Mouse (Mus musculus) left cerebral cortex, adult 2 months (tissue): Measurements from ENCODE around the gene Shisa8. TPM values are rescaled to one million over a fixed set of nuclear protein-coding genes. Genes with fewer than 3 reads are reported as not detected.
"Not testable (repeated sequence)": the region's sequence is repeated elsewhere in the genome, so short reads cannot be mapped to it uniquely, and the experiment has no call there.

Experiments used
- DNase-seq, 2 experiments: peaks; one replicate each; pipeline ENCODE4 v3.0.0; 2021 to 2022; ENCODE audit warnings: low spot score in 2 of 2, mixed read lengths in 1 of 2; ENCODE audit errors: extremely low spot score in 1 of 2
- H3K27ac ChIP-seq: fragments of 200-600 bp; 2 replicates; pipeline ENCODE4 v1.8.1; 2022
- H3K4me3 ChIP-seq: fragments of 200-600 bp; 2 replicates; pipeline ENCODE4 v1.8.1; 2022
- CTCF ChIP-seq: fragments of 200-600 bp; IDR thresholded peaks from 2 replicates; pipeline ENCODE4 v1.8.1; 2022; ENCODE audit warnings: antibody characterized with exemption, mild to moderate bottlenecking, moderate library complexity
- intact Hi-C: fragments of 180-260 bp; cut with DNase I; formaldehyde crosslinking; loops from one replicate; pipeline ENCODE4 v1.15.1; 2025
- long read RNA-seq, 2 experiments: library from polyadenylated mRNA; stranded (forward); transcript quantifications; one replicate each; pipeline ENCODE4 v2.0.0; 2021; ENCODE audit warnings: borderline mapping rate in 2 of 2
- total RNA-seq, 2 experiments: library from RNA; stranded (reverse); gene quantifications; 2 replicates each; pipeline ENCODE4 v1.2.3; 2021

Gene Shisa8
- total RNA-seq = 1 to 10 TPM; 2.1 to 2.7 TPM
- long read RNA-seq, experiment 1, transcript Shisa8-201 (4 exons, 2,588 nt) = major isoform, 6 of 7 reads
- long read RNA-seq, experiment 1, partial matches to known transcripts = 1 of 7 reads
- long read RNA-seq, experiment 1, other reads (novel, unspliced or antisense) = 0 of 7 reads
- long read RNA-seq, experiment 2, transcript Shisa8-201 (4 exons, 2,588 nt) = major isoform, 5 of 6 reads
- long read RNA-seq, experiment 2, partial matches to known transcripts = 1 of 6 reads
- long read RNA-seq, experiment 2, other reads (novel, unspliced or antisense) = 0 of 6 reads

GRCm38 (mm10) chr15:82212752-82213063 lies at the start of gene Shisa8:
Gene Shisa8, minus strand, starts transcription at chr15:82212815.
- no peak for TF ChIP-seq CTCF
- no peak within 1 kb of the TSS for H3K27ac ChIP-seq
- peak within 1 kb of the TSS; percentile 38 for H3K4me3 ChIP-seq
- intact Hi-C loops = no loop called here
- no peak for DNase-seq

- peak; percentile 61 to 74 for DNase-seq
- TF ChIP-seq CTCF = peak; percentile 97
- Histone ChIP-seq H3K4me3 (no peak overlapping the region), H3K27ac (no peak overlapping the region)
- intact Hi-C loops = no loop called here
Observed at GRCm38 (mm10) chr15:82259510-82259909, 46.9 kb upstream of the Shisa8 start.

DNA sequence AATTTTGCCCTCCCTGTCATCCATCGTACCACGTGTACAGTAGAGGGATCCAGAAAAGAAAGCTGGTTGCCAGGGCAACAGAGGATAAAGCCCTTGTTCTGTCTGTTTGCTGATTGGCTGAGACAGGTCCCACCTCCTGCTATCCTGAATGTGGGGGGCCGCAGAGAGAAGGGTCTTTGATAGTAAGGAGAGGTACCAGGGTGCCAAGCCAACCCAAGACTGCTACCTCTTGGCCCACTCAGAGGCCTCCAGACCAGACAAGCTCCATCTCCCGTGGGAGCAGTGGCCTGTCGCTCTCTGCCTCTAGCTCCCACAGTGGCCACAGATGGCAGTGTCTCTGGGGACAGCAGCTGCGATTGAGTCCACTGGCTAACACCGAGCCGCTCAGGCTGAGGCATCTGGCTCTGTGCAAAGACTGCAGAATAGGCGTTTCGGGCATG lies 43.3 kb upstream of the Shisa8 start:
- intact Hi-C loops = no loop called here
- peak; percentile 72 to 83 for DNase-seq
- H3K27ac ChIP-seq = peak overlapping the region; percentile 98
- peak; percentile 50 for TF ChIP-seq CTCF
- peak overlapping the region; percentile 56 for H3K4me3 ChIP-seq

DNA sequence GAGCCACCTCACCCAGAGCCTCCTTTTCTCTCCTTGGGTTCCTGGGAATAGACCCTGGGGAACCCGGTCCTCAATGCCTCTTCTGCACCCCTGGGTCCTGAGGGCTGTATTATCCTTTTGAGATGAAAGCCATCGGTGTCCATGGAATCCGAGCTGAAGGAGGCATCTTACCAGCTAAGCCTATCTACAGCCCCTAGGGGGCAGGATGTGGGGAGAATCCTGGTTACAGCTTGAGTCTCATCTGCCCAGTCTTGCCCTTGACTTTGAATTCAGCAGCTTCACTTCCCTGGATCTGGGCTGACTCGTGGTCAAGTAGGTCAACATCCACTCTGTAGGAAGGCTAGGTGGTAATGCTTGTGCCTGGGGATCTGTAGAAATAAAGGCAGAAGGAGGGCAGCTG lies 42.6 kb upstream of the Shisa8 start:
- intact Hi-C loops = no loop called here
- Histone ChIP-seq H3K27ac (peak overlapping the region; percentile 98), H3K4me3 (peak overlapping the region; percentile 56)
- peak; percentile 63 for TF ChIP-seq CTCF
- no peak for DNase-seq

GRCm38 (mm10) chr15:82252097-82252496 lies 39.5 kb upstream of the Shisa8 start, which contains the start of gene 1500009C09Rik:
Gene 1500009C09Rik, plus strand, starts transcription at chr15:82252397.
- Histone ChIP-seq H3K4me3 (no peak within 1 kb of the TSS), H3K27ac (no peak within 1 kb of the TSS)
- no peak for DNase-seq
- no peak for TF ChIP-seq CTCF
- intact Hi-C loops = no loop called here

- TF ChIP-seq CTCF = peak; percentile 33
- Histone ChIP-seq H3K4me3 (no peak overlapping the region), H3K27ac (no peak overlapping the region)
- no peak for DNase-seq
- intact Hi-C loops = no loop called here
Observed at GRCm38 (mm10) chr15:82251579-82251978, 39.0 kb upstream of the Shisa8 start.

DNA sequence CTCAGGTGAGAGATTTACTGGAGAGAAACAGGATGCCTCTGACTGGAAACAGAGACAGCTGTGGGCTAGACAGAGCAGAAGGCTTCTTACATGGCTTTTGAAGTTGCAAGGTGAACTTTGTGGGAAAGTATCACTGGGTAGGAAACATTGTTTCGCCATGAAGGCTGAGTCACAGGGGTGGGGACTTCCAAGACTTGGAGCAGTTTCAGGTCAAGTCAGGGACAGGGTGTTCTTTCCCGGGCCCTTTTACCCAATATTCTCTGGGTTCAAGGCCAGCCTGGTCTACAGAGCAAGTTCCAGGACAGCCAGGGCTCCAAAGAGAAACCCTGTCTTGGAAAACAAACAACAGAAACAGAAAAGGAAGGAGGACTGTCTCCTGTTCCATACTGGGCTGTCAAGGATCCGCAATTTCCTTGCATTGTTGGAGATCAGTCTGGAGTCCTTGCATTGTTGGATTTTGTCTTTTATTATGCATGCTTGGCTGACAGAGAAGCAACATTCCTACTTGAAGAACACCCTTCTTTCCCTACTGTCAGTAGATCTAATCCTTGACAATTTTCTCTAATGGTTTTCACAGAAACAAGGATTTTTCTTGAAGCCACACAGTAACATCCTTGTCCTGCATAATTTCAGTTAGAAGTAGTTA lies 34.6 kb upstream of the Shisa8 start:
- H3K27ac ChIP-seq = no peak overlapping the region
- intact Hi-C loops = no loop called here
- no peak overlapping the region for H3K4me3 ChIP-seq
- TF ChIP-seq CTCF = no peak
- no peak for DNase-seq

DNA sequence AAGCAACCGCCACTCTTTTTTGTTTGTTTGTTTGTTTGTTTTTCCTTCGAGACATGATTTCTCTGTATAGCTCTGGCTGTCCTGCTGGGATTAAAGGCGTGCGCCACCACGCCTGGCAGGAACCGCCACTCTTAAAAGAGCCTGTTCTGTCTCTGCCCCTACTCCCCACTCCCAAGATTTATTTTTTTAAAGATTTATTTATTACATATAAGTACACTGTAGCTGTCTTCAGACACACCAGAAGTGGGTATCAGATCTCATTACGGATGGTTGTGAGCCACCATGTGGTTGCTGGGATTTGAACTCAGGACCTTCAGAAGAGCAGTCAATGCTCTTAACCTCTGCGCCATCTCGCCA lies 32.2 kb upstream of the Shisa8 start:
- H3K27ac ChIP-seq, intact Hi-C loops, DNase-seq: not testable (repeated sequence)
- H3K4me3 ChIP-seq = peak overlapping the region; percentile 92

DNA sequence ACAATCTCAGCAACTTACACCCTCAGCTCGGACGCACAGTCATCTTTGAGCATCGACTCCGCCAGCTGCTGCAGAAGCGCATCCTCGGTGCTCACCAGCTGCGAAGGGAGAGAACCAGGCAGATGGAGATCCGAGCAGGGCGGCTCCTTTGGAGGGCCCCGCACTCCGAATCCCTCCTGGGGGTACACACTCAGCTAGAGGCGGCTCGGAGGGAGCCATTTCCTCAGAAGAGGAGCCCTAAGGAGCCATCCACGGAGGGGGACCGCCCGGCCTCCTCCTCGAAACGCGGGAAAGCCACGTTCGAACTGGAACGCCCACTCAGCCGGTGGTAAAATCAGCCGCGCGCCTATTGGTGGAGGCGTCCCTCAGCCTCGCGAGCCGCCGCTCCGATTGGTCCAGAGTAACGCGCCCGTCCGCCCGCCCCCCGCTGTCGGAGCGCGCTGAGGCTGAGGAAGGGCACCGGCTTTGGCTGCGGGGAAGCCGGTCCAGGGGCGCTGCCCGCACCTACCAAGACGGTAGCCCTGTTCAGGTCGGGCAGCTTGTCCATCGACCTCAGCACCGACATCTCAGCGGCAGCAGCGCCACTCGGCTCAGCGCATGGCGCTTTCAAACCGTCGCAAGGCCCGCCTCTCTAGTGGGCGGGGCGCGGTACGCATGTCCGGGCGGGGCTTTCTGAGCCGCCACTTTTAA lies 31.6 kb upstream of the Shisa8 start, which contains the start of gene Cenpm:
TSS of gene Cenpm (minus strand) at position 634 of the 690 bp plus-strand sequence.
- TF ChIP-seq CTCF = no peak; the same call in 1 of the 2 replicates
- H3K27ac ChIP-seq = no peak within 1 kb of the TSS
- peak; percentile 91 for DNase-seq
- peak within 1 kb of the TSS; percentile 92 for H3K4me3 ChIP-seq
- intact Hi-C loops = no loop called here

- intact Hi-C loops = no loop called here
- peak overlapping the region; percentile 92 for H3K4me3 ChIP-seq
- no peak for TF ChIP-seq CTCF
- no peak overlapping the region for H3K27ac ChIP-seq
- no peak for DNase-seq
Observed at GRCm38 (mm10) chr15:82243742-82244114, 31.1 kb upstream of the Shisa8 start.

- DNase-seq = no peak
- Histone ChIP-seq H3K4me3 (peak overlapping the region; percentile 92; the same call in 1 of the 2 replicates), H3K27ac (no peak overlapping the region)
- intact Hi-C loops = no loop called here
- no peak for TF ChIP-seq CTCF
Observed at GRCm38 (mm10) chr15:82243311-82243710, 30.7 kb upstream of the Shisa8 start.

DNA sequence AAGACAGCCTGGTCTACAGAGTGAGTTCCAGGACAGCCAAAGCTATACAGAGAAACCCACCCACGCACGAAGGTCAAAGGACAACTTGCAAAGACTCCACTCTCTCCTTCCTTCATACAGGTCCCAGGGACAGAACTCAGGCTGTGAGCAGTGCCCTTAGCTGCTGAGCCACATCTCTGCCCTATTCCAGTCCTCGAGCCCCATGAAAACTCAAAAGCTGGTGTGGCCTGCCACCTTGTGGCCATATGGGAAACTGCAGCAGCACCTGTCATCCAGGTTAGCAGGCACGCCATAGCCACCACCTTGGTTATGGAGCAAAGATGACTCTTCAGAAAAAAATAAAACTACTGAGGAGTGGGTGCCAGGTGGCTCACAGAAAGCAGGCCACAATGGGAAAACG lies 23.9 kb upstream of the Shisa8 start:
- peak; percentile 100 for TF ChIP-seq CTCF
- intact Hi-C loops = loop anchor here (1.0 kb wide), 2 partner anchors 97 to 171 kb away; no protein-coding TSS in a partner anchor
- DNase-seq = peak; percentile 81 to 90

More for the DNA sequence above, 23.9 kb upstream of the Shisa8 start:
- H3K4me3 ChIP-seq = no peak overlapping the region
- H3K27ac ChIP-seq = no peak overlapping the region
